Mouse (Mus musculus) left cerebral cortex, postnatal 10 days (tissue): ENCODE measurements around the gene Trpm3. TPM values are rescaled to one million over a fixed set of nuclear protein-coding genes. Genes with fewer than 3 reads are reported as not detected.

Experiments
- DNase-seq, 2 experiments: peaks; one replicate each; pipeline ENCODE4 v3.0.0; 2021 to 2022; ENCODE audit warnings: low spot score in 2 of 2, mixed read lengths in 1 of 2; ENCODE audit errors: extremely low spot score in 1 of 2
- intact Hi-C: fragments of 180-260 bp; cut with DNase I; formaldehyde crosslinking; loops from one replicate; pipeline ENCODE4 v1.15.1; 2025
- total RNA-seq, 2 experiments: library from RNA; stranded (reverse); gene quantifications; 2 replicates each; pipeline ENCODE4 v1.2.3; 2021

Gene Trpm3
- total RNA-seq, 2 experiments from 2014 or later = 63.0 to 67.9 TPM

DNA sequence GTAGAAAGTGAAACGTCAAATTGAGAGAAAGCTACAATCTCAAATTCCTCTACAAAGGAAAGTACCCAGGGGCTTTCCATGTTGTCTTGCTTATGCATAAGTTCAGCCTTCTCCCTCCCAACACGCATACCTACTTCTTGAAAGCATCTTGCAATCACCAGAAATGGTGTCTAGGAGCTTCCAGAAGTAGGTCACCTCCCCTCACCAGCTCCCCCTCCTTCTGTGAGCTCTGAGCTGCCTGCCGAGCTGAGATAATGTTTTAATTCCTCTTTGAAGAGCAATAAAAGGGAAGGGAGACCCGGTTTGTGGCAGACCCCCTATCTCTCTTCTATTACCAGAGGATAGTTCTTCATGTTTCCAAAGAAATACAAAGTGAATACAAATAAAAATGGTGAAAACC, 465.5 kb downstream of the Trpm3 start:
- peak in 1 of 2 experiments; percentile 27 for DNase-seq
- intact Hi-C loops = no loop called here

DNA sequence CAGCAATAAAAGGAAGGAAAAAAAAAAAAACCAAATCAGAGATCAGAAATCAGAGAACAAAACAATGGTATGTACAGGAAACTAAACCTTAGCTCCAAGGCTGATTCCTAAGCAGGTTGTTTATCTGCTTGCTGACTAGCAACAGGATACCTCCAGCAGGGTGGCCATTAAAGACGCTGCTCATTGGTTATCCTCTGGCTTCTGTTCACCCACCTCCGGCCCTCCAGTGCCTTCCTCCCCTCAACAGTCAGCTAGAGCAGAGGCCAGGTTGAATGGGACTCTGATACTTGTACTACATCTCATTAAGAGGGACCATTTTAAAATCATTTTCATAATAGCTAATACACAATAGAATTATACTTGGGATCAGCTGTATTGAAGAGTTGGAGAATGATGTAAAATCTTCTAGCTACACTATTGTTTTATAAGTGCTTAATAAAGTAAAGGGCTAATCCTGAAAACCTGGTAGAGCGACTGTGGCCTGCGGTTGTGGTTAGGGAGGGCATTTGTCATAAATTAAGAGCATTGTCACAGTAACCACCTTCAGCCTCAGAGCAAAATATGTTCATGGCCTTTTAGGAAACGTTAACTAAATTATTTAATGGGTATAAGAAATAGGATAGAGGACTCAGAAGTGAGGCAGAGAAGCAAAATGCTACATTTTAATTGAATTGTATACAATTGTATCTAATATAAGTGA, 469.3 kb downstream of the Trpm3 start:
- DNase-seq = no peak

DNA sequence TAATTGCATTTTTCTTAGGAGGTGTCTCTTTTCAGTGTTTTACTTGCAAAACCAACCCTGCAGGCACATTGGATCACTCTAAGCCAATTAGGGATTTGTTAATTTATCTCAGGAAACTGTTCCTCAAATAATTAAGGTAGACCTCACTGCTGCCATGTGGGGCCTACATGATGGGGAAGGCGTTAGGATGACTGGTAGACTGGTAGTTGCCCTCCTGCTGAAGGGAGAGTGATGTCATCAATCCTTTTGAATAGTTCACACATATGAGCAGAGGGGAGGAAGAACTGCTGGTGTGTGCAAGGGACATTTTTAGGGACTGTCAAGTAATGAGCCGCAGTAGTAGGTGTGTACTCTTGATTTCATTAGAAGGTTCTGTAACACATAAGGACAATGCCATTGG, 472.8 kb downstream of the Trpm3 start:
- DNase-seq = no peak
- intact Hi-C loops = no loop called here

More for the DNA sequence above, 469.3 kb downstream of the Trpm3 start:
- intact Hi-C loops = no loop called here

DNA sequence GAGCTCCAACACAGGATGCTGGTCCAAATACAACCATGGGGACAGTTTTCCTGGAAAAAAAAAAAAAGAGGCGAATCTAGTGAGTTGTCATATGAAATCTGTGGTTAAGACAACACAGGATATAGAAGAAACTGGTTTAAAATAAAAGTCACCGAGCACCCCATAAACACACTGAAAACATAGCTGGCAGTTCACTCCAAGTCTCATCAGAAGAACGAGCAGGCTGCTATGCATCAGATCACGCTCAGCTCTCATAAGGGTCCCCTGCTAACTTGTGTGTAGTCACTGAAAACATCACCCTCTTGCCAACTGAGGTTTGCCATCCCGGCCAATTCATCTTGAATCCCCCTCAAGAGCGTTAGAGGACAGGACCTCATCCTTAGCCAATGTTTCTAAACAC, 476.5 kb downstream of the Trpm3 start:
- no peak for DNase-seq
- intact Hi-C loops = no loop called here

DNA sequence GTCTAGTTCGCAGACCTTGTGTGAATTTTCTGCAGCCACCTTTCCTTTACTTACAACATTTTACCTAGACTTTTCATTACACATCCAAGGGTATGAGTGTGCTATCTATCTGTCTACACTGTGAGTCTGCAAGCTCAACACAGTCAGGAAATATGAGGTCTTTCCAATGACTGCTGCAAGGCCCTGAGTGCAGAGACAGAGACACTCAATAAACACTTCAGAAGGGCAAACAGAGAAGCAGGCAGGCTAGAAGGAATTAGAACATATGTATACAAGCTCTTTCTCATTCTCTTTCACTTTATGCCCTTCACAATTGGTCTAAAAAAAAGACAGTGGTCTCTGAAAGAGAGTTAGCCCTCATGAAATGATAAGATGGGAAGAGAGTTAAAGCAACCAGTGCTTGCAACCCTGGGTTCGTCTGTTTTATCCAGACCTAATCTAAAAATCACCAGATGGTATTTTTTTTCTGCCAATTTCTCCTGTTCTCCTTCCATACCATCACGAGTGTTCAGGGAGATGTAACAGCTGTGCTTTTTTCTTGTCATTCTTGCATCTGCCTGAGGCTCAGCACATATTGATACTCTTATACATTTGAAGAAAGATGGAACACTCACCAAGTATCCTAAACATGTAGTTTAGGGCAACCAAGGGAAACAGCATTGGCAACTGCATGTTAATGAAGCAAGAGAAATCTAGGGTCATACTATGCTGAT, 486.1 kb downstream of the Trpm3 start:
- DNase-seq = no peak
- intact Hi-C loops = no loop called here

DNA sequence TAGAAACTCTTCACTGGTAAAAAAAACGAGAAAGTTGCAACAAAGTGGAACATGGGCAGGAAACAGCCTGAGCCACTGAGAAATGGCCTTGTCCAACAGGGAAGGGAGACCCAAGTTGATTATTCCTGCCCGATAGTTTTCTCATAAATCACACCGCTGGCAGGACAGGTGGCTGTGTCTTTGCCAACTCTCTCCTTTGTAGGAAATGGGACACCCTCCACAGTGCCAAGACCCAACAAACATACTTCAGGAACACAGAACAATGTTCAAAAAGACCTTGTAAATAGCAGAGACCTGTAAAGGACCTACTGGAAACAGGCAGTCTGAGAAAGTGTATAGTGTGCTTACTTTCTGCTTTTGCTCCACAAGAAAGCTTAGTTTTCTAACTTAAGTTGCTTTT, 490.0 kb downstream of the Trpm3 start:
- DNase-seq = no peak
- intact Hi-C loops = no loop called here

DNA sequence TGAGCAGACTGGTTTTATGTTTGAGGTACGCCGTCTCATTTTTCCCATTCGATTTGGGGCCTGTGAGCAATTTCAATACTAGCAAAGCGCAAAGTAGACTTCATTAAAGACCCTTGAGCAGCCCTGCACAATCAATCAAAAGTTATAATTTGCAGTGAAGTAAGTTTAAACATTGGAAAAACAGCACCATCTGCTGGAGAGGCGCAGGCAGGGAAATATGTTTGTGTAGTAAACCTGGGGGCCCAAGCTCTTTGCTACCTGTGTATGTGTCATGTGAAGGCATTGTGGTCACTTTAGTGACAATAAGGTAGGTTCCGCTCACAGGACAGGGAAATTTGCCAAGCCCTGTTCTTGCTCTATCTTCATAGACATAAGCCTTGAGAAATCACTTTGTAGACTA, 492.5 kb downstream of the Trpm3 start:
- intact Hi-C loops = loop anchor here (10.0 kb wide), 3 partner anchors 77 to 297 kb away; no protein-coding TSS in a partner anchor
- DNase-seq = peak in 1 of 2 experiments; percentile 25

DNA sequence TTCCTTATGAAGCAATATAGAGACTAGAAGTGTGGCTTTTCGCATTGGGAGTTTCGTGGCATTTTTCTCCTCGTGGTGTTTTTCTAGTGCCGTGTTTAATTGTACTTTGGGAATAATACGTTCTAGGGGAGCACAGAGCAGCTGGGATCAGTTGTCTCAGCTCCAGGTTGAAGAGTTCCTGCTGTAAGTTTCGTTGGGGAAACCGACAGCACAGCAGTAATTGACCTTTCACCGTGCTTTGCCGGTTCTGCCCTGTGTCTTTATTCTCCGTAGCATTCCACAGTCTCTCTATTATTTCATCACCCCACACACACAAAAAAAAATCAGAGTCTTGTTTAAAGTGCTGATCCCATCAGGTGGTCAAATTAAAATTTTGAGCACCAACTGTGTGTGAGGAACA, 496.8 kb downstream of the Trpm3 start:
- intact Hi-C loops = loop anchor here (10.0 kb wide), 3 partner anchors 81 to 301 kb away; no protein-coding TSS in a partner anchor

DNA sequence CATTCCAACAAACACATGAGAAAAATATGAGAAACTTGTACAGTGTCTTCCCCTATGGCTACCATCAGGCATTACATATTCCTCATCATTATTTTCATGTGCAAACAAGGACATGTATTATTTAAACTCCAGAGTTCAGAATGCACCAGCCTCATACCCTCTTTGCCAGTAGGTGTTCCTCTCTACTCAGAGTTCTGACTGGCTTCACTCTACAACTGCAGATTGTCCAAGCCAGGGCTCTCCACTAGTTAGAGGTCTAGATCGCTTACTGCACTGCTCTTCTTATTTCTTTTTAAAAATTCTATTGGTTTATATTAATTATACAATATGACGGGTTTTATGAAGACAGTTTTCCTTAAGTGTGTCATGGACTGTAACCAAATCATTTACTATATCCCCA, 498.9 kb downstream of the Trpm3 start:
- intact Hi-C loops = loop anchor here (10.0 kb wide), 3 partner anchors 83 to 303 kb away; no protein-coding TSS in a partner anchor
- no peak for DNase-seq

More for the DNA sequence above, 496.8 kb downstream of the Trpm3 start:
- DNase-seq = no peak

DNA sequence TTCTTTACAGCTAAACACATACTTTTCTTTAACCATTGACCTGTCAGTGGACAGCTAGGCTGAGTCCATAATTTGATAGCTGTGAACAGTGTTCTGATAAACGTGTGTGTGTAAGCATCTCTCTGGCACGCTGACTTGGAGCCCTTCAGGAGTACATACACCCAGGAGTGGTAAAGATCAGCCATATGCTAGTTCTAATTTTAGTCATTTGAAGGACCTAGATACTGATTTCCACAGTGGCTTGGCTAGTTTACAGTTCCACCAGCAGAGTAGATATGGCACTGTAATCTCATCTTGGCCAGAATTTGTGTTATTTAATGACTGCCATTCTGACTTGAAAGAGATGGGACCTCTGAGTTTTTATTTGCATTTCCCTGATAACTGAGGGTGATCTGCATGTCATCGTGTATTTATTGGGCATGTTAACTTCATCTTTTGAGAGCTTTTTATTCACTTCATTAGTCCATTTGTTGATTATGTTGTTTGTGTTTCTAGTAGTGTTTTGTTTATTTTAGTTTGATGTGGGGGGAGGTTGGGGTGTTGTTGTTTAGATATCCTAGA, 499.6 kb downstream of the Trpm3 start:
- intact Hi-C loops = loop anchor here (10.0 kb wide), 3 partner anchors 84 to 304 kb away; no protein-coding TSS in a partner anchor
- DNase-seq = no peak

DNA sequence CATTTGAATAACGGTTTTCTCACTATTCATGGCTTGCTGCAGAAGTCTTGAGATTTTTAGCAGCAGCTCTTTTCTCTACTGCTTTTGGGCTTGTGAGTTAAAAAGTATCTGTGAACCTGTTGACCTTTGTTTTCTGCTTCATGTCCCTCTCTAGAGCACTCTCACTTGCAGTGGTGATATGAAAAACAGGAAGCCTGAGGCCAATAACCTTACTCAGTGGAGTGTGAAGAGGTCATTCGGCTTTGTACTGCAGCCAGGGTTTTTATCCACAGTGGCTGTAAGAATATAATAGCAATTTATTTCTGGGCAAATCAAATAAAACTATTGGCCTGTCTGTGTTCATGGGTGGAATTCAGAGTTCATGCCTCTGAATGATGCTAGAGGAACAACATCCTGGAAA, 503.3 kb downstream of the Trpm3 start:
- DNase-seq = no peak
- intact Hi-C loops = no loop called here

DNA sequence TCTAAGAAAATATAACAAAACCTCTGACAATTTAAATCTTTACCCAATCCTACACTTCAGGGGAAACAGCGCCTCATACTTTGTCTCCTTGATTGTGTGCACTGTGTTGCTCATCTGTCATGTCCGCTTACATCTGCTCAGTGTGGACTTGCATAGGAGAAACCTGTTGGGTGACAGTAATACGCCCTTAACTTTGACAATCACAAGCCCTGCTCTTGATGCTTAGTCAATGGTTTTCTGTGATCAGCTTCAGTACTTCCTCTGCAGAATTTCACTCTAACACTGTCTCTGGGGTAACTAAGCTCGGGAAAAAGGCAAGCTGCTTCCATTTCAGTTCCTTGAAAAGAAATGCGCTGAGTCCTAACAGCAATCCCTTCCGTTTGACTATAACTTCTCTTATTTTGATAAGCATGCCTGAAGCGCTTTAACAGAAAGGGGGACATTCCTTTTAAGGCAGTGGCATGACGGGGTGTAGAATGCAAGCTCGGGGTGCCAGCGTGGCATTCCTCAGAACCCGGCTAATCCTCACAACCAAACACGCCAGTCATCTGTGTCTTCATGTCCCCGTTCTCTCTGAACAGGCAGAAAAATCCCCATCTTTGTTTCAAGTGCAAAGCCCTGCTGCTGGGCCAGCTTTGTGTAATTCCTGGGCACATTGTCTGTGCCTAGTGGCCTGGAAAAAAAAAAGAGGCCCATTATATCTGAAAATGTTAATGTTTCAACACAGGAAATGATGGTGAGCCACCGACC, 517.8 kb downstream of the Trpm3 start:
- intact Hi-C loops = no loop called here
- DNase-seq = no peak

DNA sequence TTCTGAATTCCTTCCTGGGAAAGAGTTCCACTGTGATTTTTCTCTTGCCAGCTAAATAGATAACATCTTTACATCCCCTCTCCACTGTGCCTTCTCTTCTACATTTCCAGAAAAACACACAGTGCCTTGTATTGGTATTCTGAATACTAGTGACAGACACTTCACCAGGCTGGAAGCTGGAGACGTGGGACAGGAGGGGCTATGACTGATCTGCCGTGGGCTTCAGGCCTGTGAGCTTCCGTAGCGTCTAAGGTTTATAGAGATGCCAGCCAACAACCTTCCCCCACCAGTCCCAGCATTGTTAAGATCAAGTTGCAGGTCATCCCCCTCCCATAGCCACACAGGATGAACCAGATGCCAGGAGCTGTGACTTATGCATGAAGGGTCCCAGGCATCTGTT, 518.4 kb downstream of the Trpm3 start:
- intact Hi-C loops = no loop called here

DNA sequence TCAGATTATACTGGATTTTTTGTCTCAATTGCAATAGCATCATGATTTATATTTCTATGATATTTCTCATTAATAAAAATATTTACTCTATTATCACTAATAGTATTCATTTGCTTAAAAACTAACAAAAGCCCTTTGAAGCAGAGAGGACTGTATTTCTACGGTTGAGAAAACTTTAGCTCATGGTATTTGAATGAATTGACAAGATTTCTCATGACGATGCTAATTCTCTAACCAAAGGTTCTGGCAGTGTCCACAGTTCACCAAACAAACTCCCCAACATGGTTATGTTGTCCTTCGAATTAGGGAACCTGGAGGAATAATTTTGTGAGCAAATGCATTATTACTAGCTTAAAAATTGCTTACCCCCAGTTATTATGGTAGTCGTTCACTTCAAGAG, 526.6 kb downstream of the Trpm3 start:
- intact Hi-C loops = no loop called here

More for the DNA sequence above, 518.4 kb downstream of the Trpm3 start:
- no peak for DNase-seq

DNA sequence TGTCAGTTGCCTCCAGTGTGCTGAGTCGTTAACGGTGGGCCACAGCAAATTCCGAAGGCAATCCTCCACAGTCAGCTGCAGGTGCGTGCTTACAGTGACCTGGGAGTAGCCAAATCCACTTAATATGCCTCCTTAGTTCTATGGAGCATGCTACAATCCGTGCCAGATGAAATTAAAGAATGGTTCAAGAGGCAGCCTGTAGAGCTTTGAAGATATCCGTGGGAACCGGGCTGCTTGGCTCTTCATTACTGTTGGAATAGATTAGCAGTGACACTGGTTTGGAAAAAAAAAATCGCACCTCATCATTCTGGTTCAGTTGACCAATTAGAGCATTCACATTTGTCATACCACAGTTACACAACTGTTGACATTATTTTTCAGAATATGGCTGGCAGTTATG, 531.4 kb downstream of the Trpm3 start:
- no peak for DNase-seq
- intact Hi-C loops = no loop called here

More for the DNA sequence above, 526.6 kb downstream of the Trpm3 start:
- no peak for DNase-seq

DNA sequence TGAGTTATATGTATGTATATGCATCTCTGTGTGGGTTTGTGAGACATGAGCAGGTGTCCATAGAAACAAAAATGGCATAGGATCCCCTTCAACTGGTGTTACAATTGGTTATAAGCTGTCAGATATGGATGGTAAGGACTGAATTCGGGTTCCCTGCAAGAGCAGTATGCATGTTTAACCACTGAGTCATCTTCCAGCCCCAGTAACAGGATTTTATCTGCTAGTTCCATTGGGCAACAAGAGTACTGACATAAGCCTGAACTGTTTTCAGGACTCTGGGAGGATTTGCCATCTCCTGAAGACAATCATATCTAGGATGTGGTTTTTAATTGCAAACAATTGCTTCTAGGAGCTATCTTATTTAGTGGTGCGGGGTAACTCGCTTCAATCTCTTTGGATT, 534.0 kb downstream of the Trpm3 start:
- DNase-seq = no peak
- intact Hi-C loops = no loop called here

DNA sequence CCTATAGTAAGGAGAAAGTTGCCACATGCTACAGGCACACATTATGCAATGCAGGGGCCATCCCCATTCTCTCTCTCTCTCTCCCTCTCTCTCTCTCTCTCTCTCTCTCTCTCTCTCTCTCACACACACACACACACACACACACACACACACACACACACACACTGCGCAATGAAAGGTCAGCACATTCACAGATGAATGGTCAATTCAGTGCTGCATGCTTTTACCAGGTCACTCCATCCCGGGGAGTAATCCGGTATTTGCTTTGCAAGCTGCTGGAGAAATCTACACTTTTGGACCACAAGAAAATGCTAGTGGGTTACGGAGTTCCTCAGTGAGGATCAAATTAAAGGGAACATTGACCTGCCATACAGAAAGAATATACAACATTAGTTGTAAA, 537.4 kb downstream of the Trpm3 start:
- DNase-seq = no peak
- intact Hi-C loops = no loop called here

DNA sequence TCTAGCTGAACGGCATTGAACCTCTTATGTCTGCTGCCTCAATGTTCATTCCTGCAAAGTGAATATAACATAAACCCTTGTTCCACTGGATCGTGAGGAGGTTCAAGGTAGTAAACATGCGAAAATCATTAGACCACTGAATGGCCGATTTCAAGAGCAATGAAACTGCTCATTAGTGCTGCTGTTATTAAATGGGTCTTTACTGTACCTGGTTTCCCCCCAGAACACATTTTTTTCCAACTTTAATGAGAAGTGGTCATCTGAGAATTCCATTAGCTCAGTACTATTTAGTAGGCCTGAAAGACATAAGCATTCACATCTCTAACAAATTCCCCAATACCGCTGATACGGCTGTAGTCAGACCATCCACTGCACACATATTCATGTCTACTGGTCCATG, 543.4 kb downstream of the Trpm3 start:
- DNase-seq = no peak
- intact Hi-C loops = no loop called here

DNA sequence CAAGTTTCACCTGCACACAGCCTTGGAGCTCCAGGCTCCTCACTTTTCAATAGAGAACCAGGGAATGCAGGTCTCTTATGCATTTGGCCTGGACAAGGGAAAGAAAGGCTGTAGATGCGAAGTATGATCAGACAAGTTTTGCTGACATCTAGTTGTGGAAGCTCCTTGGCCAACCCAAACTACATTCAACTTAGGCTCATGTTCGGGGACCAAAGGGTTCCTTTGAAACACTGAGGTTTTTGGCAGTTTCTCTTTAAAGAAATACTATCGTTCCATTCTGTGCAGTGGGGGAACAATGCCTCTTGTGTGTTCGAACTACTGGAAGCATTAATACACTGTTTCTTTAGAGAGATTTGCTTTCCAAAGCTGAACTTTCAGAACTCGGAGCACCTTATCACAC, 553.1 kb downstream of the Trpm3 start:
- no peak for DNase-seq
- intact Hi-C loops = no loop called here
